Mouse (Mus musculus) hindbrain, embryonic 12.5 days (tissue): ENCODE data around the gene Ppp1r11. TPM values are rescaled to one million over a fixed set of nuclear protein-coding genes. Genes with fewer than 3 reads are reported as not detected.

ENCODE experiments used
- ATAC-seq: fragments of 200-750 bp; cut with Nextera tagmentation; 2 replicates; pipeline ENCODE4 v1.8.0; 2017; ENCODE audit warnings: moderate TSS enrichment; ENCODE audit not compliant: low FRiP score
- H3K27ac ChIP-seq: fragments of 300-500 bp; sonication (generic); 2 replicates; pipeline ENCODE4 v1.5.1; 2016; ENCODE audit warnings: mild to moderate bottlenecking
- H3K27me3 ChIP-seq: fragments of 300-500 bp; sonication (generic); 2 replicates; pipeline ENCODE4 v1.6.1; 2016; ENCODE audit warnings: mild to moderate bottlenecking
- H3K36me3 ChIP-seq: fragments of 300-500 bp; sonication (generic); 2 replicates; pipeline ENCODE4 v1.6.1; 2016; ENCODE audit warnings: mild to moderate bottlenecking
- H3K4me1 ChIP-seq: fragments of 300-500 bp; sonication (generic); 2 replicates; pipeline ENCODE4 v1.6.1; 2016
- H3K4me2 ChIP-seq: fragments of 300-500 bp; sonication (generic); replicated peaks from 2 replicates; pipeline ENCODE4 v1.6.1; 2016; ENCODE audit warnings: mild to moderate bottlenecking
- H3K4me3 ChIP-seq: fragments of 300-500 bp; sonication (generic); 2 replicates; pipeline ENCODE4 v1.5.1; 2016; ENCODE audit warnings: mild to moderate bottlenecking
- H3K9ac ChIP-seq: fragments of 300-500 bp; sonication (generic); 2 replicates; pipeline ENCODE4 v1.6.1; 2016; ENCODE audit warnings: mild to moderate bottlenecking, moderate library complexity
- H3K9me3 ChIP-seq: fragments of 300-500 bp; sonication (generic); replicated peaks from 2 replicates; pipeline ENCODE4 v1.6.1; 2016; ENCODE audit warnings: mild to moderate bottlenecking
- WGBS: fragments of 180-500 bp; shearing (Covaris S2); methylation state at CpG from one replicate; pipeline ENCODE4 v1.1.7; 2016; 5-methylcytosine and 5-hydroxymethylcytosine counted together
- polyA plus RNA-seq: library from polyadenylated mRNA; unstranded; fragments of >200 nt; fragmentation: Nextera tagmentation; extraction: Ambion mirVana; gene quantifications from 2 replicates; pipeline ENCODE4 v1.2.1, GENCODE M21; 2016

The Ppp1r11 gene
- polyA plus RNA-seq, 1 experiment from 2014 or later = 137 TPM

DNA sequence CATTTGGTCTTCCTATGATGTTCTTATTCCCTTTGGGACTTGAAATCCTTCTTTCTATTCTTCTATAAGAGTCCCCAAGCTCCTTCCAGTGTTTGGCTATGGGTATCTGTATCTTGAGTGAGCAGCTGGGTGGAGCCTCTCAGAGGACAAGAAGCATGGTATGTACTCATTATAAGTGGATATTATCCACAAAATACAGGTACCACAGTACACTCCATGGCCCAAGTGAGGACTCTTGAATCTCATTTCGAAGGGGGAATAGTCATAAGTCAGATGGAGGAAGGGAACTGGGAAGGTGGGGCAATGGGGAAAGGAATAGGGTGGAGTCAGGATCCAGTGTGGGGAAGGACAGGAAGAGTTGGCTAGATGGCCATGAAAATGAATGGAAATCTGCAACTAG lies 1.5 kb upstream of the Ppp1r11 start:
- H3K4me2 ChIP-seq = no peak overlapping the region
- ATAC-seq = no peak
- peaks cover 16% of the 10 kb centered on the region for H3K36me3 ChIP-seq
- no peak overlapping the region for H3K27ac ChIP-seq
- H3K9ac ChIP-seq = no peak overlapping the region
- H3K27me3 ChIP-seq = no peaks in the 10 kb centered on the region
- peaks cover 15% of the 10 kb centered on the region for H3K4me1 ChIP-seq
- 81% methylated on average over 1 of the region's 1 CpGs for WGBS
- H3K4me3 ChIP-seq = no peak overlapping the region
- H3K9me3 ChIP-seq = no peaks in the 10 kb centered on the region

DNA sequence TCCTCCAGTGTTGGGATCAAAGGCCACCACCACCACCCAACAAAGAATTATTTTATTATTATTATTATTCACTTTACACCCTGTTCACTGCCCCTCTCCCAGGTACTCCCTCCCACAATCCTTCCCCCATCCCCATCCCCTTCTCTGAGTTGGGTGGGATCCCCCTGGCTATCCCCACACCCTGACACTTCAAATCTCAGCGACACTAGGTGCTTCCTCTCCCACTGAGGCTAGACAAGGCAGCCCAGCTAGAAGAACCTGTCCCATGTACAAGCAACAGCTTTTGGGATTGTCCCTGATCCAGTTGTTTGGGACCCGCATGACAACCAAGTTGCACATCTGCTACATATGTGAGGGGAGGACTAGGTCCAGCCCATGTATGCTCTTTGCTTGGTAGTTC lies 1.1 kb upstream of the Ppp1r11 start:
- Histone ChIP-seq H3K27me3 (no peaks in the 10 kb centered on the region), H3K27ac (no peak overlapping the region), H3K4me2 (no peak overlapping the region), H3K4me3 (no peak overlapping the region), H3K36me3 (peaks cover 16% of the 10 kb centered on the region), H3K9me3 (no peaks in the 10 kb centered on the region), H3K4me1 (peaks cover 13% of the 10 kb centered on the region), H3K9ac (no peak overlapping the region)
- 95% methylated on average over 2 of the region's 2 CpGs for WGBS
- no peak for ATAC-seq

DNA sequence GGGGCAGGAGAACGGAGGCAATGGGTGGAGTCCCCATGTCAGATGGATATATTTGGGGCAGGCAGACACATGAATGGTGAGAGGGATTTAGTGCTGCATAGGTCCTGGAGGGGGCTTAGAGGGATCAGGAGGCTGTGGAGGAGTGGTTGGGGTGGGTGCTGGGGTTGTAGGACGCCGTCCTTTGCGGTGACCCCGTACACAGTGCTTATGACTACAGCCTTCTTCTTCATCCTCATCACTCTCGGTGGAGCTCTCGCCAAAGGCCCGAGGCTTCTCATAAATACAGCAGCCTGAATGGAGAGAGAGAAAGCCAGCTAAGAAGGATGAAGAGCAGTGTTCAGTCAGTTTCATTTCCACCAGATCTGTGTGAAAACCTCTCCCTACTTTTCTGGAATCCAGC lies 2.3 kb downstream of the Ppp1r11 start:
- Histone ChIP-seq H3K9ac (no peak overlapping the region), H3K4me3 (no peak overlapping the region), H3K36me3 (peaks cover 13% of the 10 kb centered on the region), H3K27me3 (peaks cover 22% of the 10 kb centered on the region), H3K4me2 (no peak overlapping the region), H3K27ac (no peak overlapping the region), H3K9me3 (no peaks in the 10 kb centered on the region), H3K4me1 (peaks cover 19% of the 10 kb centered on the region)
- 91% methylated on average over 8 of the region's 8 CpGs for WGBS
- no peak for ATAC-seq

DNA sequence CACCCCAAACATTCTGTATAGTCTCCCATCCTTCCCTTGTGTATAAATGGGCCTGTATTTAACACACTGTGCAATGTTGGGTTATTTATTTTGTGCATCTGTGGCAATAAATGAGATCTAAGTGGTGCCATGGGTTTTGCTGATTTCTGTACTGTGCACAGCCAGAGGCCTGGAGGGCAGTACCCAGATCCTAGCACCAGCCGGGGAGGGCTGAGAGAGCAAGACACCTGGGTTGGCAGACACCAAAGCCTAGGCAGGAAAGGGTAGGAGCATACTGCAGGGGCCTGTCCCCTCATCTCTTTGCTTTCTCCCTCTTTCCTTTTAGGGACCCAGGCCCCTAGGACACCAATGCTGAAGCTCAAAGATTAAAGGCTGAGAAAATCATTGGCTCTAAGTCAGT lies 3.3 kb downstream of the Ppp1r11 start:
- H3K27ac ChIP-seq = no peak overlapping the region
- no peak for ATAC-seq
- 91% methylated on average over 1 of the region's 1 CpGs for WGBS
- no peak overlapping the region for H3K4me3 ChIP-seq
- peaks cover 31% of the 10 kb centered on the region for H3K27me3 ChIP-seq
- peaks cover 23% of the 10 kb centered on the region for H3K4me1 ChIP-seq
- no peak overlapping the region for H3K9ac ChIP-seq
- H3K4me2 ChIP-seq = no peak overlapping the region
- H3K36me3 ChIP-seq = peaks cover 12% of the 10 kb centered on the region
- H3K9me3 ChIP-seq = no peaks in the 10 kb centered on the region

DNA sequence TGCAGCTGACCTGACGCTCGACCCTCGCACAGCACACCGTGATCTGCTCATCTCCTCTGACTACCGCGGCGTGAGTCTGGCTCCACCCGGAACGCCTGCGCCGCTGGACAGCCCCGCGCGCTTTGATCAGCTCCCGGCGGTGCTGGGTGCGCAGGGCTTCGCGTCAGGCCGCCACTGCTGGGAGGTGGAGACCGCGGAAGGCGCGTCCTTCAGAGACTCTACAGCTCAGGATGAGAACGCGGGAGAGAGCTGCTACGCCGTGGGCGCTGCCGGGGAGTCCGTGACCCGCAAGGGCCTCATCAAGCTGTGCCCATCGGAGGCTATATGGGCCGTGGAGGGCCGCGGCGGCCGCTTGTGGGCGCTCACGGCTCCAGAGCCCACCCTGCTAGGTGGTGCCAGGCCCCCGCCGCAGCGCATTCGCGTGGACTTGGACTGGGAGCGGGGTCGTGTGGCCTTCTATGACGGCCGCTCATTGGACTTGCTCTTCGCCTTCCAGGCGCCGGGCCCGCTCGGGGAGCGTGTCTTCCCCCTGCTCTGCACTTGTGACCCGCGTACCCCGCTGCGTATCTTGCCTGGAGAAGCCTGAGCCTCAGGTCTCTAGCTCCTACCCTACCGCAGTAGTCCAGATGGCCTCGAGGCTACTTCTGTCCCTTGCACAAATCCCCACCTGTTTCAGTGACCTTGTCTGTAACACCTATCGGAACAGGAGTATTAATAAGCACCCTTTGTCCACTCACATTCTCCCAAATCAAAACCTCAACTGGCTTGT lies 4.3 kb downstream of the Ppp1r11 start:
- peaks cover 12% of the 10 kb centered on the region for H3K36me3 ChIP-seq
- peaks cover 42% of the 10 kb centered on the region for H3K27me3 ChIP-seq
- H3K4me3 ChIP-seq = peak overlapping the region; percentile 45
- peak; percentile 57 for ATAC-seq
- no peaks in the 10 kb centered on the region for H3K9me3 ChIP-seq
- 2% methylated on average over 62 of the region's 62 CpGs for WGBS
- H3K4me1 ChIP-seq = peaks cover 30% of the 10 kb centered on the region
- peak overlapping the region; percentile 70 for H3K9ac ChIP-seq
- H3K27ac ChIP-seq = peak overlapping the region; percentile 35; the same call in 1 of the 2 replicates
- peak overlapping the region; percentile 87 for H3K4me2 ChIP-seq

DNA sequence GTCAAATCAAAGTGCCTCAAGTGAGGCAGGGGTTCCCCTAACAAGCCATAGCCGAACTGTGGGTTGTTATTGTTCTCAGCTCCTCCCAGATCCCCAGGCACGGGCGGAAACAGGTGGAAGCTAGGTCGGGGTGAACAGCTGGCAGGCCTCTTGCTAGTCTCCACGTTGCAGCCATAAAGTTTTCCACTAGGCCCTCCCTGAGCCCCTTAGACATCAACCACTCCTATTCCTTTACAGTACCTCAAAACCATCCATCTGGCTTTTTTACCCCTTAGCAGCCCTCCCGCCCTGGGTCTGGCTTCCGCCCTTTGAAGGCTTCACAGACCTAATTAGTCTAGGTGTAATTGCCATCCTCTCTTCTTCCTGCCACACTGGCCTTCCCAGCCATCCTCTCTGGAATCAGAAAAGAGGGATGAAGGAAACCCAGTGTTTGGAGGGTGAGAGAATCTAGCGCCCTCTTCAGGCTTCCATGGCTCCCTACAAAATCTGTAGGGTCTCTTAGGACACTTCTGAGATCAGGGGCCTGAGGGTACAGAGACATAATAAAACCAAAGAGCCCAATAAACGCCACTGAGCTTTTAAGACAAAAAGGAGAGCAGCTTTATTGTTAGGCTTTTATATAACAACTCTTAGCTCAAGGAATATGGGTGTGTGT lies 7.3 kb downstream of the Ppp1r11 start:
- whole genome bisulfite sequencing = 24% methylated on average over 9 of the region's 9 CpGs
- H3K4me2 ChIP-seq = no peak overlapping the region
- peaks cover 21% of the 10 kb centered on the region for H3K4me1 ChIP-seq
- no peaks in the 10 kb centered on the region for H3K9me3 ChIP-seq
- H3K9ac ChIP-seq = no peak overlapping the region
- no peak overlapping the region for H3K27ac ChIP-seq
- H3K27me3 ChIP-seq = peaks cover 62% of the 10 kb centered on the region
- no peak for ATAC-seq
- no peak overlapping the region for H3K4me3 ChIP-seq
- H3K36me3 ChIP-seq = peaks cover 6% of the 10 kb centered on the region

DNA sequence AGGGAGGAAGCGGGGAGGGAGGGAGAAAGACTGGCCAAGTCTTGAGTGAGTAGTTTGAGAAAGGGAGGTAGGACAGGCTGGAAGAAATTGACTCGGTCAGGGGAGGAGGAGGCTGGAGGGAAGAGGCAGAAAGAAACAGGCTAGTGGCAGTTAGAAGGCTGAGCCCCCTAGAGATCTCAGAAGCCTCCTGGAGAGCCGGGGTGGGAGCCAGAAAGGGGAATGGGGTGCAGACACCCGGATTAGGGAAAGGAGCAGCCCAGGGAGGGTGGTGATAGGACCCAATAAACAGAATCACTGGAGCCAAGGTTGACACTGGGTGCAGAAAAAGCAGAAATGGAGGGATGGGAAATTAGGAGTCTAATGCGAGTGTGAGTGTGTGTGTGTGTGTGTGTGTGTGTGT lies 7.8 kb downstream of the Ppp1r11 start:
- Histone ChIP-seq H3K27me3 (peaks cover 64% of the 10 kb centered on the region), H3K9ac (no peak overlapping the region), H3K36me3 (peaks cover under 1% of the 10 kb centered on the region; the same call in 1 of the 2 replicates), H3K4me3 (no peak overlapping the region), H3K27ac (no peak overlapping the region), H3K4me1 (peaks cover 21% of the 10 kb centered on the region), H3K4me2 (peak overlapping the region; percentile 66; the same call in 1 of the 2 replicates), H3K9me3 (no peaks in the 10 kb centered on the region)
- WGBS = 23% methylated on average over 5 of the region's 5 CpGs
- no peak for ATAC-seq

DNA sequence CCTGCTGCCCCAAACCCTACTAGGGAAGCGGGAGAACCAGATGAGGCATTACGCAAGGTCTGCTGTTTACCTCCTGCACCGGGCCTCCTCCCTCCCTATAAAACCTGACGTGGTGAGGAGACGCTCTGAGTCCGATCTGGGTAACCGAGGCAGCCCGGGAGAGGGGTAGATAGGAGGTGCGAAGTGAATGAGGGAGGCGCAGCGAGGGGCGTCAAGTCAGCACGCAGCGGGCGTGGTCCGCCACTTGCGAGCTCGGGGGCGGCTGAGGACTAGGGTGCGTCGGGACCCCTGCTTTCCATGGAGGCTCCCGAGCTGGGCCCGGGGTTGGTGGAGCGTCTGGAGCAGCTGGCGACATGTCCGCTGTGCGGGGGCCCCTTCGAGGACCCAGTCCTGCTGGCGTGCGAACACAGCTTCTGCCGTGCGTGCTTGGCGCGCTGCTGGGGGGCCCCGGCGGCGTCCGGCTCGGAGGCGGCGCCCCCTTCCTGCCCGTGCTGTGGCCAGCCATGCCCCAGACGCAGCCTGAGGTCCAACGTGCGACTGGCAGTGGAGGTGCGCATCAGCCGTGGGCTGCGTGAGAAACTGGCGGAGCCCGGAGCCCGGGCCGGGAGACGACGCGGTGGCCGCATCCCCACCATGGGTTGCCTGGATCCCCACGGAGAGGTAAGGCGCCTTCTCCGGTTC lies 8.6 kb downstream of the Ppp1r11 start, which contains the start of gene Rnf39:
Gene Rnf39, plus strand, starts transcription at position 128 of the 681 bp plus-strand sequence.
- peaks cover 66% of the 10 kb centered on the region for H3K27me3 ChIP-seq
- H3K27ac ChIP-seq = no peak within 1 kb of the TSS

DNA sequence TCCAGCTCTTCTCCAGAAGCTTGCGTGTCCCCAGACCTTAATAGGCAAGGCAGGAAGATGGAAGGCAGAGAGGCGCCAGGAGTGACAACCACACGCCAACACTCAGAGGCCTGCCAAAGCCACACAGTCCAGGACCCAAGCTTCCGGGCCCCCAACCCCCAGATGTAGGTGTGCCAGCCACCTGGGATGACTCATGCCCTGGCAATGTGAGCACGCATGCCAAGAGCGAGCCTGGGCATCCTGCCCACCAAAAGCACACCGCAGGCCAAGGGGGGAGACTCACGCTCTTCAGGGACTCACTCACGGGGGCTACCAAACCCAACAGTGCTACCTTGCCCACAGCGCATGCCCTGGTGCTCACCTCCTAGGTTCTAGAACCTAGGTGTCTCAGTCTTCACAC lies 9.2 kb downstream of the Ppp1r11 start:
- Histone ChIP-seq H3K36me3 (no peaks in the 10 kb centered on the region), H3K9me3 (no peaks in the 10 kb centered on the region), H3K27ac (no peak overlapping the region), H3K4me2 (peak overlapping the region; percentile 66), H3K9ac (no peak overlapping the region), H3K4me3 (no peak overlapping the region), H3K4me1 (peaks cover 21% of the 10 kb centered on the region), H3K27me3 (peaks cover 66% of the 10 kb centered on the region)
- no peak for ATAC-seq
- WGBS = 65% methylated on average over 10 of the region's 10 CpGs

More for the DNA sequence above, 8.6 kb downstream of the Ppp1r11 start, which contains the start of gene Rnf39:
- no peak for ATAC-seq
- Histone ChIP-seq H3K4me3 (peak within 1 kb of the TSS; percentile 34), H3K9me3 (no peaks in the 10 kb centered on the region), H3K36me3 (no peaks in the 10 kb centered on the region), H3K4me2 (peak within 1 kb of the TSS; percentile 66), H3K4me1 (peaks cover 21% of the 10 kb centered on the region), H3K9ac (peak within 1 kb of the TSS; percentile 52)
- 2% methylated on average over 58 of the region's 59 CpGs for WGBS

DNA sequence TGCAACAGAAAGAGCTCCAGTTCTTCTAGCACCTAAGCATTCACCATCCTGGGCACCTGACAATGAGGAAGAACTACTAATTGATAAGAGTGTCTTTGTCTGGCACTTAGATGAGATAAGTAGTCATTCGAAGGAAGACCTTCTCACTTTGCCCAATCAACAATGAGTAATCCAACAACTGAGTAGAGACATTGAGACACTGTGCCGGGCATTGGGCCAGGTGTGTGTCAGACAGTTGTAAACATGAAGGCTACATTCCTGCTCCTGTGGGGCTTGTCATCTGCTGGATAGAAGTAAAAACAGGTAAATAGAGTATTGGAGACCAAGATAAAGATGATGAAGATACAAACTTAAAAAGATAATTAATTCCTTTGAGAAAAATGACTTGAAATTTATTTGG lies 13.5 kb downstream of the Ppp1r11 start:
- Histone ChIP-seq H3K36me3 (no peaks in the 10 kb centered on the region), H3K4me2 (no peak overlapping the region), H3K4me3 (no peak overlapping the region), H3K9me3 (no peaks in the 10 kb centered on the region), H3K9ac (no peak overlapping the region), H3K4me1 (peaks cover 5% of the 10 kb centered on the region), H3K27ac (no peak overlapping the region), H3K27me3 (peaks cover 32% of the 10 kb centered on the region)
- WGBS = 93% methylated on average over 2 of the region's 2 CpGs
- ATAC-seq = no peak

DNA sequence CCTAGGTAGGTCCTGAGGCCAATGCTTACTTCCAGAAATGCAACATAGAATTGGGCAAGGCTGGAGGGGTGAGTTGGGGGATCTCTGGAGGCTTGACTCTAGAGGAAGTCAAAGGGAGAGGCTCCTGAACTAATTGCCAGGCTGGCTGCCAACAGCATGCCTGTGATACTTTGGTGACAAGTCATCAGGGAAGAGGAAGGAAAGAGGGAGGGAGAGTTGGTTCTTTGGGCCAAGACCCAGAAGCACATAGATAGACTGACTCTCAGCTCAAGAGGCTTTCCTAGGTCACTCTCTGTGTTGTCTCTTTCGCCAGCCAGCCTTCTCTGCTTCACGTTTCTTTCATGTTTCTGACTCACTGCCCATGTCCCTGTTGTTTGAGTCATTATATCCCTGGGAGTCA lies 19.7 kb downstream of the Ppp1r11 start:
- Histone ChIP-seq H3K9ac (no peak overlapping the region), H3K9me3 (no peaks in the 10 kb centered on the region), H3K36me3 (no peaks in the 10 kb centered on the region), H3K4me3 (no peak overlapping the region), H3K4me2 (no peak overlapping the region), H3K27me3 (no peaks in the 10 kb centered on the region), H3K4me1 (no peaks in the 10 kb centered on the region), H3K27ac (no peak overlapping the region)
- no peak for ATAC-seq
- WGBS = 70% methylated on average over 2 of the region's 2 CpGs

DNA sequence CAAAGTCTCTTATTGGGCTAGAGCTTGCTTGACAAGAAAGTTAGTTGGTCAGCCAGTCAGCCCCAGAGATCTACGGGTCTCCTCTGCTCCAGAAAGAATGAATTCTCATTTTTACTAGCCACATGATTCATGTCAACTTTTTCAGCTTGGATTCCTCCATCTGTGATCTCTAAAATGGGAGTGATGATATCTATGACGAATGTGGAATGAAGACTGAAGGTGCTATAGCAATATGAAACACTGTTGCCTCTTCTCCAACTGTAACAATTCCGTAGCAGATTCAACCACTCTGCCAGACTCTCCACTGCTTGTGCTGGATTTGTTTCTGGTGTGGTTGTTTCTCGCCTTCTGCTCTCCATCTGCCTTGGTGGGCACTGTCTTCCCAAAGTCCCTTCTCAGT lies 20.4 kb downstream of the Ppp1r11 start:
- Histone ChIP-seq H3K27ac (no peak overlapping the region), H3K9ac (no peak overlapping the region), H3K9me3 (no peaks in the 10 kb centered on the region), H3K27me3 (no peaks in the 10 kb centered on the region), H3K4me1 (no peaks in the 10 kb centered on the region), H3K36me3 (no peaks in the 10 kb centered on the region), H3K4me2 (no peak overlapping the region), H3K4me3 (no peak overlapping the region)
- no peak for ATAC-seq
- WGBS = 89% methylated on average over 4 of the region's 4 CpGs
